Mouse (Mus musculus) spleen, adult 2 months (tissue): ENCODE measurements around the gene 4931428F04Rik. TPM values are rescaled to one million over a fixed set of nuclear protein-coding genes. Genes with fewer than 3 reads are reported as not detected.
A peak's percentile ranks its signal among the peaks of the same experiment; 100 is the strongest.

ENCODE experiments used
- DNase-seq, 2 experiments: peaks; one replicate each; pipeline versions ENCODE4 v3.0.0 to v3.0.0-alpha.2; 2012 to 2021; ENCODE audit warnings: low spot score in 2 of 2, low read depth in 1 of 2
- H3K27ac ChIP-seq: fragments of 200-500 bp; 2 replicates; pipeline ENCODE4 v1.5.1; 2012; ENCODE audit warnings: low read length, inconsistent platforms; ENCODE audit not compliant: insufficient read depth
- H3K27me3 ChIP-seq: fragments of 200-500 bp; 2 replicates; pipeline ENCODE4 v1.6.1; 2012; ENCODE audit warnings: mild to moderate bottlenecking, moderate library complexity, low read length, inconsistent platforms; ENCODE audit not compliant: control insufficient read depth, insufficient read depth
- H3K36me3 ChIP-seq: fragments of 200-500 bp; 2 replicates; pipeline ENCODE4 v1.6.1; 2012; ENCODE audit warnings: mild to moderate bottlenecking, low read length, inconsistent platforms; ENCODE audit not compliant: control insufficient read depth, insufficient read depth
- H3K4me1 ChIP-seq: fragments of 200-500 bp; 2 replicates; pipeline ENCODE4 v1.6.1; 2011; ENCODE audit warnings: inconsistent platforms; ENCODE audit not compliant: control insufficient read depth, insufficient read depth, insufficient read length
- H3K4me3 ChIP-seq: fragments of 200-500 bp; 2 replicates; pipeline ENCODE4 v1.5.1; 2011; ENCODE audit warnings: mild to moderate bottlenecking, inconsistent platforms; ENCODE audit not compliant: insufficient read depth, insufficient read length; ENCODE audit errors: extremely low read depth
- CTCF ChIP-seq: fragments of 200-500 bp; IDR thresholded peaks from 2 replicates; pipeline ENCODE4 v1.5.1; 2011; ENCODE audit warnings: mild to moderate bottlenecking, inconsistent platforms; ENCODE audit not compliant: insufficient read depth, insufficient read length, insufficient replicate concordance; ENCODE audit errors: extremely low read depth
- POLR2A ChIP-seq: fragments of 200-500 bp; IDR thresholded peaks from 2 replicates; pipeline ENCODE4 v1.6.1; 2011; ENCODE audit warnings: low read depth, low read length, inconsistent platforms
- WGBS: fragments of 180-500 bp; shearing (Covaris S2); methylation state at CpG from one replicate; pipeline ENCODE4 v1.1.7; 2018; 5-methylcytosine and 5-hydroxymethylcytosine counted together
- polyA plus RNA-seq: library from polyadenylated mRNA; depleted of rRNA; stranded (reverse); fragments of >200 nt; gene quantifications from 2 replicates; pipeline ENCODE4 v1.2.3, GENCODE M21; 2012

4931428F04Rik gene
- polyA plus RNA-seq, 1 experiment = 3.7 TPM

DNA sequence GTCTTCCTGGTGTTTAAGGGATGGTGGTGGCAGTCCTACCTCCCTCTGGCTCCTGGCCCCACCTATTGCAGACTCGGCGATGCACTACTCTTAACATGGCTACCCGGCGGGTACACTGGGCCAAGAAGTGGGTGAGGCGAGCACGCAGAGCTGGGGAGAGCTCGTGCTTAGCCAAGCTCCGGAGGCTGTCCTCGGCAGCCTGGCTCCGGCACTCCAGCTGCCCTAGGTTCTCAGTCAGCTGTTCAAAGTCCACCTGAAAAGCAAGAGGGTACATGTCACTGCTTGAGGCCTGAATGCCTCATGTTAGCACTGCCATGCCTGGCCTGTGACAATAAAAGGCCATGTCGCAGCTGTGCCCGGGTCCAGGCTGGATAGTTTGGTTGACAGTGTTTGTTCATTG lies 40.7 kb upstream of the 4931428F04Rik start:
- no peak for TF ChIP-seq POLR2A
- no peak for TF ChIP-seq CTCF
- Histone ChIP-seq H3K27ac (no peak overlapping the region), H3K36me3 (peaks cover 47% of the 10 kb centered on the region), H3K27me3 (no peaks in the 10 kb centered on the region), H3K4me1 (peaks cover 8% of the 10 kb centered on the region; the same call in 1 of the 2 replicates), H3K4me3 (no peak overlapping the region)
- no peak for DNase-seq
- WGBS = 98% methylated on average over 12 of the region's 12 CpGs

DNA sequence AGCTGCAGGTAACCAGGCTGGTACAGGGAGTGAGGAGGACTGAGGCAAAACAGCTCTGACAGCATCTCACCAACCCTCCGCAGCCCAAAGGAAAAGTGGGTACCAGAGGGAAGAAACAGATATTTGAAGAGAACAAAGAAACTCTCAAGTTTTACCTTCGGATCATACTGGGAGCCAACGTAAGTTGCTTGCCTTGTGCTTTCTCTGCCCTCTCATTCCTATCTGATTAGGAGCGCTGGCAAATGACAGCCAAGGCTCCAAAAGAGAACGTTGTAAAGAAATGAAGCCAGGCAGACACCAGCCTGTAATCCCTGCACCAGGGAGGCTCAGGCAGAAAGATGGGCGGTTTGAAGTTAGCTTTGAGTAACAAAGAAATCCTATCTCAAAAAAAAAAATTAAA lies 37.3 kb upstream of the 4931428F04Rik start:
- Histone ChIP-seq H3K27me3 (no peaks in the 10 kb centered on the region), H3K36me3 (peaks cover 31% of the 10 kb centered on the region), H3K27ac (peak overlapping the region; percentile 5; the same call in 1 of the 2 replicates), H3K4me3 (peak overlapping the region; percentile 74), H3K4me1 (peaks cover 9% of the 10 kb centered on the region; the same call in 1 of the 2 replicates)
- no peak for TF ChIP-seq POLR2A
- no peak for TF ChIP-seq CTCF
- whole genome bisulfite sequencing = 39% methylated on average over 6 of the region's 6 CpGs
- DNase-seq = no peak

DNA sequence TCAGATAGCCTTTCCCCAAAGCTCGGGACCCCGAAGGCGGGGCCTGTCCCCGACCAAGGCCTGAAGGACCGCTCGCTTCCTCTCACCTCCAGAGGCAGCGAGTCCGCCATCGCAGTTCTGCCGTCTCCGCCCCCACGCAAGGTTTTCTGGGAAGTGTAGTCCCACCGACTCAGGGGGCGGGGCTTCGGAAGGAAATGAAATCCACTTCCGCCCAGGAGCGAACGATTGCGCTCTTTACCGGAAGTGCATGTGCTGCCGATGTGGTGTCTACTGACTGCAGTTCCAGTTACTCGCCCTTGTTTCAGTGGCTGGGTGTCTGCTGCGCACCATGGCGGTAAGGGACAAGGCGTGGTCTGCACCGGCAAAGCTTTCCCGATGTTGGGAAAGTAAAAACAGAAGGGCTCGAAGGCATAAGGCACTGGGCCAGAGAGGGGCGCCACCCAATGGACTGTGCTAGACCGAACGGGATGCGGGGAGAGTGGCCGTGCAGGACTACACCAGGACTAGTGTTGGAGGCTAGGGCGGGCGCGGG lies 36.5 kb upstream of the 4931428F04Rik start, which contains the start of the genes Lrrc29 and Tmem208:
Gene Lrrc29 (minus strand): TSS at position 138 of the 532 bp plus-strand sequence.
Gene Tmem208 (plus strand): TSS at position 214 of the 532 bp plus-strand sequence.
- Histone ChIP-seq H3K27ac (peak within 1 kb of the TSS; percentile 75), H3K27me3 (no peaks in the 10 kb centered on the region), H3K4me3 (peak within 1 kb of the TSS; percentile 74), H3K36me3 (peaks cover 26% of the 10 kb centered on the region), H3K4me1 (peaks cover 9% of the 10 kb centered on the region; the same call in 1 of the 2 replicates)
- TF ChIP-seq CTCF (no peak), POLR2A (peak; percentile 69)
- under 1% methylated on average over 36 of the region's 36 CpGs for WGBS
- peak; percentile 92 to 96 for DNase-seq

DNA sequence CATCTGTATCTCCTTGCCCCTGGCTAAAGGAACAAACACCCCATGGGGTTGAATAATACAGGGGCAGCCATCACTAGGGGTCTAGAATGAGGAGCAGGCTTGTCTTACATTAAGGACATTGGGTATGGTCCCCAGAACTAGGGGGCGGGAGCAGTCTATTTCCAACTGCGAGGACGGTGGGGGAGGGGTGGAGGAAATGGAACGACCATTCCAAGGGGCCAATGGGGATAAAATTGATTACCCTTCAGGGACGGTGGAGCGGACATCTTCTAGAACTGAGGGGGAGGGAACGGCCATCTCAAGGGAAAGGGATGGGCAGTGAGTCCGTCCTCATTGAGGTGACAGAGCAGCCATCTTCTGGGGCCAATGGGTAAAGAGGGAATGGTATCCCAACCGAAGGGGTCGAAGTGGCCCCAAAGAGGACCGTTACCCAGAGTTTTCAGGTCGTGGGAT lies 36.0 kb upstream of the 4931428F04Rik start:
- WGBS = under 1% methylated on average over 12 of the region's 12 CpGs
- H3K36me3 ChIP-seq = peaks cover 22% of the 10 kb centered on the region

DNA sequence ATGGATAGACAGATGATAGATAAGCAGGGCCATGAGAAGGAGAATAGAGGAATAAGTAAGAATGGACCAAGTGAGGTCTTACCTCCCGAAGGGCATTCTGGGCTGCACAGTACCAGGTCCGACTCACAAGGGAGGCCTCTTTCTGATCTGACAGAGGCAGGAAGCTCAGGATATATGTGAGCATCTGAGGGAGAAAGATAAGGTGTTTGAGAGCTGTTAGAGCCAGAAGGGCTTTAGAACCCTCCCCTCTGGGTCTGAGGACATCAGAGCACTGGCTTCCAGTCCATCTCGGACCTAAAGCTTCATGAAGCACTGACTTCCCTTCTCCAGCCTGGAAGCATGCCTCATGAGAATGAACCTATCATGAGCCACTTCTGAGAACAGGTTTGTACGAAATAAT lies 33.5 kb upstream of the 4931428F04Rik start:
- no peaks in the 10 kb centered on the region for H3K27me3 ChIP-seq
- no peak for TF ChIP-seq CTCF
- TF ChIP-seq POLR2A = no peak
- no peak overlapping the region for H3K27ac ChIP-seq
- DNase-seq = no peak
- peaks cover 9% of the 10 kb centered on the region; the same call in 1 of the 2 replicates for H3K4me1 ChIP-seq
- no peak overlapping the region for H3K4me3 ChIP-seq
- 83% methylated on average over 4 of the region's 4 CpGs for WGBS
- H3K36me3 ChIP-seq = peaks cover 2% of the 10 kb centered on the region

More for the DNA sequence above, 36.0 kb upstream of the 4931428F04Rik start:
- Histone ChIP-seq H3K4me3 (peak overlapping the region; percentile 66), H3K27ac (peak overlapping the region; percentile 42), H3K27me3 (no peaks in the 10 kb centered on the region), H3K4me1 (peaks cover 9% of the 10 kb centered on the region; the same call in 1 of the 2 replicates)
- no peak for DNase-seq
- TF ChIP-seq CTCF (no peak), POLR2A (no peak)

DNA sequence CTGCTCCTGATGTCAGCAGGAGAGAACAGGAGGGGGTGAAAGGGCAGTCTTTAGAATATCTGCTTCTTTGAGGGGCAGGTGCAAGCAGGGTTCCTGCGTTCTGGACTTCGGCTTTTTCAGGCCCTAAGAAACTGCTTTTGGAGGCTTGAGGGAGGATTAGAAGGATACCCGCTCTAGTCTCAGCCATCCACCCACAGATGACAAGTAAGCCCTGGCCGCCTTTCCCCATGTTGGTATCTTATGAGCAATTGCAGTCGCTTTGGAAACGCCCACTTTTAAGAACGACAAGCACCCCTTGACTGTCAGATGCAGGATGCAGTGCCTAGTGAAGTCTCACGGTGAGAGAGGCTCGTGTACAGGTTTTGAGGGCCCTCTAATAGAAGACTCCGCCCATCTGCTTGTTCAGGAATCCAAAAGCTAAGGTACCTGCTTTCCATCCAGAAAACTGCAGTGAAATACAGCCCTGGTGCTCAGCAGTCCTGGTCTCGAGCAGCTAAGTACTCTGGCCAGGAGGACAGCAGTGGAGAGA lies 29.1 kb upstream of the 4931428F04Rik start:
- H3K27me3 ChIP-seq = no peaks in the 10 kb centered on the region
- peaks cover 11% of the 10 kb centered on the region for H3K36me3 ChIP-seq
- no peaks in the 10 kb centered on the region for H3K4me1 ChIP-seq
- H3K4me3 ChIP-seq = no peak overlapping the region
- DNase-seq = no peak
- H3K27ac ChIP-seq = no peak overlapping the region
- TF ChIP-seq CTCF (no peak), POLR2A (no peak)
- 93% methylated on average over 11 of the region's 11 CpGs for WGBS

DNA sequence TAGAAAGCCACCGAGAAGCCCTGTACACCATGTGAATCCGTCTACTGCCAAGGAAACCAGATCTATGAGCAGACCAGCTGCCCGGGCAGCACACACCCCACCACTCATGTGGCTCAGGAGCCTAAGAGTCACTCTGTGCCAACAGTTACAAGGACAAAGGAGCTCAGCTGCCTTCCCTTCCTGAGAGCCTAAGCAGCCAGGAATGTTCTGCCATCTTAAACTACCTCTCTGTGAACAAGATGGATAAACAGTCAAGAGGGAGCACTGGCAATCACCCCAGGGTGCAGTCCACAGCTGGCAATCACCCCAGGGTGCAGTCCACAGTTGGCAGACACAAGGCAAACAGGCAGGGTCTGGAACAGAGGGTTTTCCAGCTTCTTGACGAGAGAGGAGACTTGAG lies 28.3 kb upstream of the 4931428F04Rik start:
- peaks cover 15% of the 10 kb centered on the region for H3K36me3 ChIP-seq
- no peaks in the 10 kb centered on the region for H3K4me1 ChIP-seq
- H3K27ac ChIP-seq = no peak overlapping the region
- no peak for TF ChIP-seq CTCF
- TF ChIP-seq POLR2A = no peak
- DNase-seq = no peak
- H3K4me3 ChIP-seq = no peak overlapping the region
- 91% methylated on average over 4 of the region's 4 CpGs for WGBS
- H3K27me3 ChIP-seq = no peaks in the 10 kb centered on the region
